Mouse (Mus musculus) adrenal gland, postnatal 36 days (tissue): ENCODE measurements around the gene Nr2c2. TPM values are rescaled to one million over a fixed set of nuclear protein-coding genes. Genes with fewer than 3 reads are reported as not detected.

Experiments
- total RNA-seq, 2 experiments: library from RNA; stranded (reverse); gene quantifications; 2 replicates each; pipeline ENCODE4 v1.2.3; 2021

The Nr2c2 gene
- total RNA-seq, 2 experiments from 2014 or later: 35.3 to 41.5 TPM

Other genes with a start within 250 kb of the Nr2c2 start
- gene Ccdc174, start 213.3 kb upstream of the Nr2c2 start, total RNA-seq: 10 to 100 TPM; 34.0 to 51.6 TPM
- gene 4930590J08Rik, start 188.6 kb upstream of the Nr2c2 start, total RNA-seq: 1 to 10 TPM; 2.0 to 3.2 TPM
- gene Fgd5, start 112.5 kb upstream of the Nr2c2 start, total RNA-seq: 10 to 100 TPM; 11.4 to 21.4 TPM
- gene Mrps25, start 92.6 kb downstream of the Nr2c2 start, total RNA-seq: 10 to 100 TPM; 48.9 to 49.8 TPM
- gene Rbsn, start 123.5 kb downstream of the Nr2c2 start, total RNA-seq: 10 to 100 TPM; 20.4 to 23.1 TPM
- not detected for gene Trh, start 153.3 kb downstream of the Nr2c2 start, total RNA-seq